Mouse (Mus musculus): Measurements from ENCODE around the gene Abca8a.

- TF ChIP-seq GATA1 (IDR thresholded peaks at IDR 0.05; ENCODE audit: low read length), result no peak
- TF ChIP-seq TAL1 (IDR thresholded peaks at IDR 0.05; ENCODE audit: low read length), result no peak
Observed at GRCm38 (mm10) chr11:110097465-110097864, 1.7 kb upstream of the Abca8a start.

All from erythroblast, embryonic 14.5 days (primary cell).